Mouse (Mus musculus): ENCODE data around the gene D230025D16Rik. TPM values are rescaled to one million over a fixed set of nuclear protein-coding genes. Genes with fewer than 3 reads are reported as not detected.

The D230025D16Rik gene
- polyA plus RNA-seq, 1 experiment from 2014 or later = 38.2 TPM

DNA sequence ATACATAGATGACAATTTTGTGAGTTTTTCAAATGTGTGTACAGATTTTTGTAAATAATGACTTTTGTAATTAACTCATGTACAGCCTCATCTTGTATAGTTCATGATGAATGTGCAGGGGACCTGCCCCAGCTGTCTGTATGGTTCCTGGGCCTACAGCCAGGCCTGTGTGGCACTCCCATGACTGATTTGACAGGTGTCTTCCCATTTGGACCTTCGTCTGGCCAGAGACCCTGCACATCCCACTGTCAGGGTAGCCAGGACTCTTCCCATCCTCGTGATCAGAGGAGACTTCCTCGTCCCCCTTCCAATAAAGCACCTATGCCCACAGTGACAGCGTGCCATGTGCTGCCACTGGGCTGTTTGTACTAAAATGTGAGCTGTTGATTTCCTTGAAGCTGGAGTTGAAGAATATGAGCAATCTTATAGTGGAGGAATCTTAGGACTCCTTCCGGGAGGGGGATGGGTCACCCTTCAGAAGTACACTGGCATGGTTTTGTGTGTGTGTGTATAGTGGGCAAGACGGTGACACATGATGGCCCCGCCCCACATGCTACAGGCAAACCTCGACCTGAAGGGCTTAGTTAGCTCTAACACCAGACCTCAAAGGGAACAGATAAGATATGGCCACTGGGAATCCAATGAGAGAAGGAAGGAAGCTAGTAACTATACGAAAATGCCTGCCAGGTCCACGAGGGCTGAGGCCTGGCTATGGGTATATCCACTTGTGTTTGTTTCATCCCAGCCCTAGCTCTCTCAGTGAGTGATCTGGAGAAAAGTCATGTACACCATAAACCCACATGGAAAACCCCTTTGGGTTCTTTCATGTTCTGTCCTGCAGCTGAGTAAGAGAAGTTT, 28.0 kb downstream of the D230025D16Rik start:
- Histone ChIP-seq H3K36me3 (peaks cover 54% of the 10 kb centered on the region), H3K9me3 (no peaks in the 10 kb centered on the region), H3K4me1 (peaks cover 28% of the 10 kb centered on the region), H3K4me2 (peak overlapping the region; percentile 97), H3K9ac (no peak overlapping the region), H3K27ac (no peak overlapping the region), H3K27me3 (peaks cover 16% of the 10 kb centered on the region), H3K4me3 (no peak overlapping the region)
- no peak for ATAC-seq (ENCODE audit: borderline replicate concordance, extremely low read depth, low FRiP score, low TSS enrichment)
- WGBS = 74% methylated on average over 10 of the region's 10 CpGs

DNA sequence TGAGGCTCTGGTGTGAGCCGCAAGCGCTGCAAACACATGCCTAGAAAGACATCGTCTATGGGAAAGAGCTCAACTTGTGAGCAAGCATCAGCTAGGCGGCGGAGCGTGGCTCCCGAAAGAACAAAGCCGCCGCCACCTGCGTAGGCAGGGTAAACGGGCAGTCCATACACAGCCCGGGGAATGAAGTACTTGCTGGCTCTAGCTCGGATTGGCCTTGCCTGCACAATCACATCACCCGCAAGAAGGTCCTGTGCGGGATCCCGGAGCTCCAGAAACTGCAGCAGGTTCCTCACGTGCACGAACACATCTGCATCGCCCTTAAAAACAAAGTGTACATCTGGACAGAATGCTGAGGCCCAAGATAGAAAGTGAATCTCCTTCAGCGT, 28.8 kb downstream of the D230025D16Rik start:
- H3K4me3 ChIP-seq = peak overlapping the region; percentile 54
- no peaks in the 10 kb centered on the region for H3K9me3 ChIP-seq
- peak overlapping the region; percentile 54; the same call in 1 of the 2 replicates for H3K9ac ChIP-seq
- 42% methylated on average over 20 of the region's 20 CpGs for WGBS
- no peak for ATAC-seq (ENCODE audit: borderline replicate concordance, extremely low read depth, low FRiP score, low TSS enrichment)
- peaks cover 24% of the 10 kb centered on the region for H3K27me3 ChIP-seq
- H3K27ac ChIP-seq = no peak overlapping the region
- peaks cover 31% of the 10 kb centered on the region for H3K4me1 ChIP-seq
- H3K4me2 ChIP-seq = peak overlapping the region; percentile 97
- H3K36me3 ChIP-seq = peaks cover 45% of the 10 kb centered on the region

DNA sequence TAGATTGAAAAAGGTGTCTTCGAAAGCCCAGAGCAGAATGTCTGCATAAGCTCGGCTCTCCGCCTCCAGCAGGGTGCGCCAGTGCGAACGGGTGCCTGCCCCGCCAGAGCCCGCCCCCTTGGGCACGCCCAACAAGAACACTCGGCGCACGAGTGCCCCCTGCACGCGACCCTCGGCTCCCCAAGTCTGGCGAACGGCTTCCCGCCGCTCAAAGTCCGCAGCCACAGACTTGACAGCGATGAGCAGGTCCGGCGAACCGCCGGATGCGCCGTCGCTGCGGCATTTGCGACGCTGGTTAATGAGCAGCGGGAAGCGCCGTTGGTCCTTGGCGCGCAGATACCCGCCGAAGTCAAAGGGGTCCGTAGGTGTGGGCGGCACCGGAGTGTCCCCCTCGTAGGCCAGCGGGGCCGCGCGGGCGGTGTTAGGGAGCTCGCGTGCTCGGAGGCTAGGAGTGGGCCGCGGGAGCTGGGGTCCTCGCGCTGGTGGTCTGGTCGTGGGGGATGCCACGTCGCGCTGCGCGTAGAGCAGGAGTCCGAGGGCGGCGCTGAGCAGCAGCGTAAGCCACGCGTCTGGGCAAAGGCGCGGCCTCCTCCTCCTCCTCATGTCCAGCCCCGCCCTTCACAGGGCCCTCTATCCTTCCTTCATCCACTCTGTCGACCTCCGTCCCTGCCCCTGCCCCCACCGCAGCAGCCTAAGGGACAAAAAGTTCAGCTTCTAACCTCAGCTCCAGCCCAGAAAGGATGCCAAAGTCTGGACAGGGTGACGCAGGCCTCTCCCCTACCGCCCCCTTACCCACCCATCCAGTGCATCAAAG, 29.4 kb downstream of the D230025D16Rik start:
- WGBS = under 1% methylated on average over 74 of the region's 74 CpGs
- peak; percentile 89 for ATAC-seq (ENCODE audit: borderline replicate concordance, extremely low read depth, low FRiP score, low TSS enrichment)

DNA sequence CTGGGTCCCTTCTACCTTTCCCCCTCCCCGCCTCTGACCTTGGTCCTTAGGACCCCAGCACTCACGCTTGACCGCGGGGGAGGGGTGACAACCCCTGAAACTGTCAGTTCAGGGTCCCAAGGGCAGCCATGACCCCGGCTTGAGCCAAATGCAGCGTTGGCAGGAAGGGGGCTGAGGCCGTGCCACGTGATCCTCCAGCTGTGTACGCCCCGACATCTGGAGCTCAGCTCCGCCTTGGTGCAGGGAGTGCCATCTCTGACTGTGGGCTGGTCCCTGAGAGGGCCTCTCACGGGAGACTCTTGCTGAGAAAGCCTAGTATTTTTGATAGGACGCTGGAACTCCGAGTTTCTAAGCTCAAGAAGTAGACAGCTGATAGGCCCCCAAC, 30.0 kb downstream of the D230025D16Rik start, which contains the start of gene B3gnt9:
B3gnt9 (minus strand) TSS at position 188 of the 385 bp plus-strand sequence.
- peak within 1 kb of the TSS; percentile 54 for H3K4me3 ChIP-seq
- H3K9me3 ChIP-seq = no peaks in the 10 kb centered on the region
- H3K27ac ChIP-seq = peak within 1 kb of the TSS; percentile 84
- peaks cover 36% of the 10 kb centered on the region for H3K27me3 ChIP-seq
- H3K9ac ChIP-seq = peak within 1 kb of the TSS; percentile 54
- peak within 1 kb of the TSS; percentile 97 for H3K4me2 ChIP-seq
- ATAC-seq (ENCODE audit: borderline replicate concordance, extremely low read depth, low FRiP score, low TSS enrichment) = peak; percentile 86
- 1% methylated on average over 14 of the region's 14 CpGs for WGBS
- peaks cover 33% of the 10 kb centered on the region for H3K36me3 ChIP-seq
- H3K4me1 ChIP-seq = peaks cover 43% of the 10 kb centered on the region

More for the DNA sequence above, 29.4 kb downstream of the D230025D16Rik start:
- Histone ChIP-seq H3K36me3 (peaks cover 39% of the 10 kb centered on the region), H3K9me3 (no peaks in the 10 kb centered on the region), H3K4me1 (peaks cover 37% of the 10 kb centered on the region), H3K9ac (peak overlapping the region; percentile 54), H3K27me3 (peaks cover 30% of the 10 kb centered on the region), H3K4me3 (peak overlapping the region; percentile 54), H3K4me2 (peak overlapping the region; percentile 97), H3K27ac (peak overlapping the region; percentile 84)

DNA sequence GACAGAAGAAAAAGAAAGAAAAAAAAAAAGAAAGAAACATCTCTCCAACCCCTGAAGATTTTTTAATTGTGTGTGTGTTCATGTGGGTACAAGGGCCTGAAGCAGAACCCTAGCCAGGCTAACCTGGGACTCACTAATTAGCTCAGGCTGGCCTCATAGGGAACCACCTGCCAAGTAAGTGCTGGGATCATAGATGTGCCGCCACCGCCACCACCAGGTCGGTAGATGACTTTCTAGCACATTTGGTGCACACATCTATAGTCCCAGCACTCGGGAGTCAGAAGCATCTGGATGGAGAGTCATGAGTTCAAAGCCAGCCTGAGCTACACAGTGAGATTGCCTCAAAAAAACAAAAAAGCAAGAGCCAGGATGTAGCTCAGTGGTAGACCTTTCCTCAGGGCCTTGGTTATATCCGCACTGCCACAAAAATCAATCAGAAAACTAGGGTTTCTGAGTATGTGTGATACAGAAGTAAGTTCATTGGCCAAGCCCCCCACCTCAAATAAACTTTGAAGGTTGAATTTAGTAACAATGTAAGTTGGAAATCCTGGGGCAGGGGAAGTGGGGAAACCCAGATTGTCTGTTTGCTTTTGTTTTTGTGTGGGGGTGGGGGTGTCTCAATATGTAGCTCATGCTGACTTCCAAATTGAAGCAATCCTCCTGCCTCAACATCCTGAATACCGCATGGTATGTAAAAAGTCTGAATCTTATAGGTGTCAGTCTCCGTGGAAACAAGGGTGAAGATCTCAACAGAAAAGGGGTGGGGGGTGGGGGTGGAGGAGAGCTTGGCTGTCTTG, 32.6 kb downstream of the D230025D16Rik start:
- no peak for ATAC-seq (ENCODE audit: borderline replicate concordance, extremely low read depth, low FRiP score, low TSS enrichment)
- Histone ChIP-seq H3K9ac (no peak overlapping the region), H3K4me1 (peaks cover 50% of the 10 kb centered on the region), H3K27me3 (peaks cover 49% of the 10 kb centered on the region), H3K9me3 (no peaks in the 10 kb centered on the region), H3K27ac (no peak overlapping the region), H3K4me2 (no peak overlapping the region), H3K4me3 (no peak overlapping the region), H3K36me3 (peaks cover 9% of the 10 kb centered on the region; the same call in 1 of the 2 replicates)
- 73% methylated on average over 7 of the region's 7 CpGs for WGBS

DNA sequence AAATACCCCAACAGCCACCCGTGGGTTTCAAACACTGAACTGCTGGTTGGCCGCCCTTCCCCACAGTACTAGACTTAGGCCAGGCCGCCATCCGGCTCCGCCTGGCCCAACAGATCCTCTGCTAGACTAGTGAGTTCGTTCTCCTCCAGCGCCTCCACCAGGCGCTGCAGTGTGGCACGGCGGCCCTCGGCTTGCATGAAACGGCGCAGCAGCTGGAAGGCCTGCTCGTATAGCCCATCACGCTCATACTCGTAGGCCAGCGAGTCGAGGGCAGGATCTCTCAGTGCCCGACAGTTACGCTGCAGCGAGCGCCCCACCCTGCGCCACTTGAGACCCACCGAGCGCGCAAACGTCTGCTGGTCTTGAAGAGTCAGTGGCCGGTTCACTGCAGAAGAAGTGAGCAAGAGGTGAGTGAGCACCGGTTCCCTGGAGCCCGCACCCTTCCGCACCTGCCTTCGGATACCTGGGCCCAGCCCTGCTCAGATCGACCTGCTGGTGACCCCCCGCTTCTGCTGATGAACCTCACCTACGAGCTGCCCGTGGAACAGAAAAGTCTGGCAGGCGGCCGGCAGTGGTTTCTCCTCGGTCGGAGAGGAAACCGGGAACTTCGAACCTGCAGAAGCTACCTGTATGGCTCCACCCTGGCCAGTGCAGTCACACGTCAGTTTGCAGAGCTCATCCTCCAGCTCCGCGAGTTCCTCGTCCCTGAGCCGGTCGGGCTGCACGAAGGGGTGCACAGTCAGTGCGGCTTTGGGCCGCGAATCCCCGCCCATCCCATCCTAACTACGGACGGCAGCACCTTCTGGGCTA, 34.2 kb downstream of the D230025D16Rik start:
- peaks cover 47% of the 10 kb centered on the region for H3K4me1 ChIP-seq
- H3K4me3 ChIP-seq = peak overlapping the region; percentile 39
- peak overlapping the region; percentile 78 for H3K4me2 ChIP-seq
- no peak overlapping the region for H3K9ac ChIP-seq
- no peaks in the 10 kb centered on the region for H3K9me3 ChIP-seq
- H3K36me3 ChIP-seq = no peaks in the 10 kb centered on the region
- H3K27me3 ChIP-seq = peaks cover 57% of the 10 kb centered on the region
- 7% methylated on average over 55 of the region's 55 CpGs for WGBS
- no peak overlapping the region for H3K27ac ChIP-seq
- no peak for ATAC-seq (ENCODE audit: borderline replicate concordance, extremely low read depth, low FRiP score, low TSS enrichment)

DNA sequence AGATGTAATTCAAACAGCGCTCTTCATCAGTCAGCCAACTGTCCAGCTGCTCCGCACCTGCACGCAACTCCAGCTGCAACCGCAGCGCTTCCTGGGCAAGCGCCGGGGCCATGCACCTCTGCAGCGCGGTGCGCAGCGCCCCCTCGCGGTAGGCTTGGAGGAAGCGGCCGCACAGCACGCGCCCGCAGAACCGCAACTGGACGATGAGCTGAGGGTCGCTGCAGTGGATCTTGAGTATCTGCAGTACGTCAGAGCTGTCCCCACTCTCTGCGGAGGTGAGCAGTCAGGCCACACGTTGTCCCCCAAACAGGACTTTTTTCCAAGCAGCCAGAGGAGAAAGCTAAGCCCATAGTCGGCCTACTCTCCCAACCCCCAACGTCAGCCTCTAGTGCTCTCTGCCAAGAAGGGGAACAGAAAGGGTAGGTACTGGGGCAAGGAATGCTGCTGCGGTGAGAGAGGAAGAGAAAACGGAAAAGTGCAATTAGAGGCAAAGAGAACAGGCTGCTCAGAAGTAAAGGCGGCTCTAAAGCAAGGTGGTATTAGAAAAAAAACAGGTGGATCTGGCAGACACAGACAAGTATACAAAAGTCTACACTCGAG, 34.9 kb downstream of the D230025D16Rik start:
- no peaks in the 10 kb centered on the region for H3K36me3 ChIP-seq
- no peaks in the 10 kb centered on the region for H3K9me3 ChIP-seq
- peak overlapping the region; percentile 78 for H3K4me2 ChIP-seq
- H3K27me3 ChIP-seq = peaks cover 57% of the 10 kb centered on the region
- peaks cover 44% of the 10 kb centered on the region for H3K4me1 ChIP-seq
- peak; percentile 21; the same call in 1 of the 2 replicates for ATAC-seq (ENCODE audit: borderline replicate concordance, extremely low read depth, low FRiP score, low TSS enrichment)
- no peak overlapping the region for H3K9ac ChIP-seq
- H3K27ac ChIP-seq = no peak overlapping the region
- H3K4me3 ChIP-seq = peak overlapping the region; percentile 39
- 2% methylated on average over 30 of the region's 30 CpGs for WGBS

DNA sequence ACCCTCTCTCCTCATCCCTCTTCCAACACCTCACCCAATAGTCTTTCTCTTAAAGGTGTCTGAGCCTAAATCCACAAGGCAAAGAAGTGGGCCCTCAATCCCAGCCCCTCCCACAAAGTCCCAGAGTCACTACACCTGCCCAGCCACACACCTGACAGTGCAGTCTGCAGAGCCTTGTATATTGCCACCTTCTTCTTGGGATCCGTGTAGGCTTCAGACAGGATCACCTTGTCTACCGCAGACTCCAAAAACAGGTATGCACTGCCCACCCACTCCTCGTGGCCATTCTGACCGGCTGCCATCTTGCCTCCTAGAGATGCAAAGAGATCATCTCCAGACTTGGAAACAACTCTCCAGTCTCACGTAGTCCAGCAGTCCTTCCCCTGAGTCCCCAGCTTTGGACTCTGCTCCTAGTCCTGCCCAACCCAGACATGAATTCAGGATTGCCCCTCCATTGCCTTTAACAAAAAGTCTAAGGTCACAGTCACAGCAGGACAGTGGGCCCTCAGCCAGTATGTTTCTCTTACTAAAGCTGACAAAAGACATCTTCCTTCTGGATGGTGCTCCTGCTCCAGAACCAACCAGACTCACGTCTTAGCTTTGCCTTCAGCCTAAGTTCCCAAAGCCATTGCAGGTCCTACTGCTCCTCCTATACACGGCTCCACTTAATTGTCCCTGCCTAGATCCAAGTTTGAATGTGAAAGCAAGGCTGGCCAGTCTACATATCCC, 35.6 kb downstream of the D230025D16Rik start:
- no peak for ATAC-seq (ENCODE audit: borderline replicate concordance, extremely low read depth, low FRiP score, low TSS enrichment)
- Histone ChIP-seq H3K36me3 (no peaks in the 10 kb centered on the region), H3K9ac (no peak overlapping the region), H3K4me1 (peaks cover 43% of the 10 kb centered on the region), H3K27me3 (peaks cover 55% of the 10 kb centered on the region), H3K4me2 (no peak overlapping the region; the same call in 1 of the 2 replicates), H3K27ac (no peak overlapping the region), H3K4me3 (no peak overlapping the region), H3K9me3 (no peaks in the 10 kb centered on the region)
- WGBS = 61% methylated on average over 7 of the region's 7 CpGs

DNA sequence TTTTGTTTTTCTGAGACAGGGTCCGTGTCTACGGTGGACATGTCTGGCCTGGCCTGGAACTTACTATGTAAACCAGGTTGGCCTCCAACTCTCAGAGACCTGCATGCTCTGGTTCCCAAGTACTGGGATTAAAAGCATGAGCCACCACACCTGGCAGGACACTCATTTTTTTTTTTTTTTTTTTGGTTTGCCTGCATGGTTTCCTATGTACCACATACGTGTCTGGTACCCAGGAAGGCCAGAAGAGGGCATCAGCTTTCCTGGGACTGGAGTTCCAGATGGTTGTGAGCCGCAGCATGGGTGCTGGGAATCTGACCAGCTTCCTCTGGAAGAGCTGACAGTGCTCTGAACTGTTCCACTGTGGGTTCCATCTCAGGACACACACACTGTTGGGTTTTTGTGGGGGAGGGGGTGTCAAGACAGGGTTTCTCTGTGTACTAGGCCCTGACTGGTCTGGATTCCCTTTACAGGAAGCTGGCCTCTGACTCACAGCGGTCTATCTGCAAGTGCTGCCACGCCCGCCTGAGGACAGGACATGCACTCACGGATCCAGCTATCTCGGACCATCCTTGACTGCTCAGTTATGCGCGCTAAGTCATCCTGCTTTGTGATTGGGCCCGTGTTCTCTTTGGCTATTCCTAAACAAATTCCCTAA, 36.5 kb downstream of the D230025D16Rik start:
- no peak for ATAC-seq (ENCODE audit: borderline replicate concordance, extremely low read depth, low FRiP score, low TSS enrichment)
- no peak overlapping the region for H3K27ac ChIP-seq
- no peaks in the 10 kb centered on the region for H3K36me3 ChIP-seq
- 83% methylated on average over 12 of the region's 12 CpGs for WGBS
- peaks cover 49% of the 10 kb centered on the region for H3K27me3 ChIP-seq
- peaks cover 39% of the 10 kb centered on the region for H3K4me1 ChIP-seq
- no peak overlapping the region for H3K4me2 ChIP-seq
- H3K9me3 ChIP-seq = no peaks in the 10 kb centered on the region
- no peak overlapping the region for H3K9ac ChIP-seq
- no peak overlapping the region for H3K4me3 ChIP-seq
